ENCODE assay signal across 8 mouse cellular contexts in the genomic region with DNA sequence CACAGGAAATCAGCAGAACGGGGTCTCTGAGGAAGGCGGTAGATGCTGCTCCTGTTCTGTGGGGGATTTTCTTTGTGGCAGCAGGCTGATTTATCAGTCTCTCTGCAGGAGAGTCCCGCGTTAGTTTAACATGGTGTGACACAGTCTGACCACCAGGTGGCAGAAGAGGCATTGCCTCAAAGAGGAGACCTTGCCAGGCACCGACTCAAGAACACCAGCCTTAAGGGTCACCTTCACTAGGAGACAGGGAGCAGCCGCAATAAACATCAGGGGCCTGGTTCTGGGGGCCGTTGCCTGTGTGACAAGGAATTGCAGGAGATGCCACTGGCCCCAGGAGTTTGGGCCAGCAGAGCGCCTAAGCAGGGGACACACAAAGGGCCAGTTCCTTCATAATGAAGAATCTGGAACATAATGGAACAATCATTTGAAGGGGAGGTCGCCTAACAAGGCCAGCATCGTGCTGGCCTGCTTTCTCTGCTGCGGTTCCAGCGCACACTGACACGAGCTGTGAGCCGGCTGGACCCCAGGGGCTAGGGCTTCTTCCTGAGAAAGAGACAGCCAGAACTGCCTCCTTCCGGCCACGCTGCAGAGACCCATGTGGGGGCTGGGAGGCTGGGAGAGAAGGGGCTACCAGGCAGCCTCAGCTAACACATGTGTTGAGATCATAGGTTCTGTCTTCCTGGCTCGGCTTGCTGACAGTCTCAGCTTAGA. TPM values are rescaled to one million over a fixed set of nuclear protein-coding genes. Genes with fewer than 3 reads are reported as not detected.
DNase-seq lines count a peak whose midpoint lies in the region; ATAC-seq and TF ChIP-seq lines count a peak whose summit lies in the region.

No protein-coding gene starts in this region.

- peak overlapping the region; percentile 55 for H3K9ac ChIP-seq in heart, embryonic 12.5 days
- peak overlapping the region; percentile 62 for H3K9ac ChIP-seq in kidney, embryonic 16.5 days (replicated peaks; ENCODE audit: low read length)
- no peak overlapping the region for H3K9ac ChIP-seq in stomach, embryonic 14.5 days (replicated peaks; ENCODE audit: low read depth, low read length)

- H3K79me3 ChIP-seq in C2C12 (ENCODE audit: low read depth) = no peaks in the 10 kb centered on the region

- H3K4me3 ChIP-seq in C2C12 (ENCODE audit: insufficient read depth, poor library complexity, severe bottlenecking) = no peak overlapping the region
- H3K4me3 ChIP-seq in heart, embryonic 12.5 days = no peak overlapping the region
- H3K4me3 ChIP-seq in kidney, embryonic 16.5 days (ENCODE audit: low read length) = no peak overlapping the region
- H3K4me3 ChIP-seq in stomach, embryonic 14.5 days (ENCODE audit: low read depth, low read length) = no peak overlapping the region

- H3K27me3 ChIP-seq in C2C12 (ENCODE audit: control insufficient read depth, insufficient read depth, insufficient read length) = no peaks in the 10 kb centered on the region
- peaks cover 26% of the 10 kb centered on the region for H3K27me3 ChIP-seq in heart, embryonic 12.5 days (replicated peaks)
- H3K27me3 ChIP-seq in kidney, embryonic 16.5 days (ENCODE audit: insufficient read depth, low read length) = no peaks in the 10 kb centered on the region
- H3K27me3 ChIP-seq in stomach, embryonic 14.5 days (ENCODE audit: control insufficient read depth, insufficient read depth, low read length) = no peaks in the 10 kb centered on the region

- WGBS in heart, embryonic 12.5 days = 11% methylated on average over 17 of the region's 17 CpGs
- 12% methylated on average over 17 of the region's 17 CpGs for WGBS in kidney, embryonic 16.5 days
- 16% methylated on average over 17 of the region's 17 CpGs for WGBS in stomach, embryonic 14.5 days

- peak; percentile 92 for DNase-seq in brain, adult 2 months (ENCODE audit: low read depth, low spot score)
- peak; percentile 80 for DNase-seq in liver
- DNase-seq in natural killer cell, adult 2 months (ENCODE audit: low spot score in 2 of 2) = peak; percentile 73 to 82

- peaks cover 11% of the 10 kb centered on the region for H3K4me1 ChIP-seq in heart, embryonic 12.5 days (replicated peaks)
- peaks cover 14% of the 10 kb centered on the region for H3K4me1 ChIP-seq in kidney, embryonic 16.5 days (ENCODE audit: insufficient read depth, low read length)
- H3K4me1 ChIP-seq in stomach, embryonic 14.5 days (ENCODE audit: control insufficient read depth, insufficient read depth, low read length) = peaks cover 12% of the 10 kb centered on the region

- H3K36me3 ChIP-seq in C2C12 (ENCODE audit: control insufficient read depth, insufficient read depth) = no peaks in the 10 kb centered on the region
- no peaks in the 10 kb centered on the region for H3K36me3 ChIP-seq in heart, embryonic 12.5 days
- no peaks in the 10 kb centered on the region for H3K36me3 ChIP-seq in kidney, embryonic 16.5 days (ENCODE audit: insufficient read depth, low read length)
- no peaks in the 10 kb centered on the region for H3K36me3 ChIP-seq in stomach, embryonic 14.5 days (ENCODE audit: control insufficient read depth, insufficient read depth, low read length)

- H3K27ac ChIP-seq in heart, embryonic 12.5 days (ENCODE audit: poor library complexity, severe bottlenecking) = peak overlapping the region; percentile 79
- H3K27ac ChIP-seq in kidney, embryonic 16.5 days (ENCODE audit: low read length) = peak overlapping the region; percentile 90
- H3K27ac ChIP-seq in stomach, embryonic 14.5 days (ENCODE audit: low read length) = peak overlapping the region; percentile 92

- no peak overlapping the region for H3ac ChIP-seq in C2C12 (ENCODE audit: control insufficient read depth, insufficient read length, low read depth)

- ATAC-seq in erythroblast, adult 5-6 weeks (replicated peaks; ENCODE audit: low FRiP score, poor library complexity, severe bottlenecking) = peak; percentile 67
- ATAC-seq in heart, embryonic 12.5 days (ENCODE audit: insufficient number of reproducible peaks, low FRiP score) = peak; percentile 58
- ATAC-seq in kidney, embryonic 16.5 days (ENCODE audit: low FRiP score, low TSS enrichment) = peak; percentile 36
- peak; percentile 62; the same call in 1 of the 2 replicates for ATAC-seq in stomach, embryonic 14.5 days (ENCODE audit: insufficient number of reproducible peaks, insufficient read depth, low FRiP score, low read depth)

- peak; percentile 24 for TF ChIP-seq CTCF in C2C12 (IDR thresholded peaks at IDR 0.05; ENCODE audit: control insufficient read depth, insufficient read depth, insufficient read length)

- H3K79me2 ChIP-seq in C2C12 (ENCODE audit: control insufficient read depth, insufficient read depth) = no peaks in the 10 kb centered on the region

- peak overlapping the region; percentile 44; the same call in 1 of the 2 replicates for H3K4me2 ChIP-seq in heart, embryonic 12.5 days
- H3K4me2 ChIP-seq in kidney, embryonic 16.5 days (replicated peaks; ENCODE audit: low read depth, low read length) = peak overlapping the region; percentile 32; the same call in 1 of the 2 replicates
- H3K4me2 ChIP-seq in stomach, embryonic 14.5 days (replicated peaks; ENCODE audit: low read depth, low read length) = peak overlapping the region; percentile 19; the same call in 1 of the 2 replicates

- no peaks in the 10 kb centered on the region for H3K9me3 ChIP-seq in heart, embryonic 12.5 days (replicated peaks)
- H3K9me3 ChIP-seq in kidney, embryonic 16.5 days (ENCODE audit: low read length) = no peaks in the 10 kb centered on the region
- no peaks in the 10 kb centered on the region for H3K9me3 ChIP-seq in stomach, embryonic 14.5 days (ENCODE audit: control insufficient read depth, low read depth, low read length)

TF ChIP-seq in C2C12, 6 proteins besides CTCF, POLR2A, EP300 and RAD21:
- TF ChIP-seq USF1 (IDR thresholded peaks at IDR 0.05; ENCODE audit: low read depth) (no peak), MAX (IDR thresholded peaks at IDR 0.05) (no peak), CEBPB (IDR thresholded peaks at IDR 0.05; ENCODE audit: low read depth) (no peak), MYOD1 (IDR thresholded peaks at IDR 0.05; ENCODE audit: control insufficient read depth, insufficient read length, low read depth) (no peak), FOSL1 (IDR thresholded peaks at IDR 0.05; ENCODE audit: insufficient read depth, low read length, poor library complexity, severe bottlenecking) (no peak), MYOG (IDR thresholded peaks at IDR 0.05; ENCODE audit: control insufficient read depth, extremely low read depth, insufficient read length) (no peak)
TF ChIP-seq in C2C12: peak in this region for 0.

RNA-seq across cellular contexts. Expression of a gene that starts 8.1 kb away (rescaled TPM):
- not detected for polyA plus RNA-seq in C2C12 (2012; fragmentation: generic; extraction: Trizol)
- total RNA-seq in erythroblast, adult 5-6 weeks (2015; ENCODE audit: low replicate concordance) = not detected in 2 replicates
- total RNA-seq in erythroblast, adult 5-6 weeks (2017; ENCODE audit: low replicate concordance) = not detected in 2 replicates
- polyA plus RNA-seq in heart, embryonic 12.5 days (2016; fragmentation: Nextera tagmentation; extraction: Ambion mirVana) = 0.44 TPM in 1 of 2 replicates, not detected in the other
- not detected in 2 replicates for polyA plus RNA-seq in kidney, embryonic 16.5 days (2015; fragmentation: Nextera tagmentation; extraction: Ambion mirVana)
- not detected in 2 replicates for polyA plus RNA-seq in stomach, embryonic 14.5 days (2014; fragmentation: Nextera tagmentation; extraction: Ambion mirVana)

RNA-seq across cellular contexts. Expression of a gene that starts 27.0 kb away (rescaled TPM):
- 283 TPM for polyA plus RNA-seq in C2C12 (2012; fragmentation: generic; extraction: Trizol)
- 13.0 and 21.9 TPM in 2 replicates for total RNA-seq in erythroblast, adult 5-6 weeks (2015; ENCODE audit: low replicate concordance)
- 69.0 and 110 TPM in 2 replicates for total RNA-seq in erythroblast, adult 5-6 weeks (2017; ENCODE audit: low replicate concordance)
- 229 and 244 TPM in 2 replicates for polyA plus RNA-seq in heart, embryonic 12.5 days (2016; fragmentation: Nextera tagmentation; extraction: Ambion mirVana)
- polyA plus RNA-seq in kidney, embryonic 16.5 days (2015; fragmentation: Nextera tagmentation; extraction: Ambion mirVana) = 262 and 338 TPM in 2 replicates
- polyA plus RNA-seq in stomach, embryonic 14.5 days (2014; fragmentation: Nextera tagmentation; extraction: Ambion mirVana) = 165 and 175 TPM in 2 replicates

RNA-seq across cellular contexts. Expression of a gene that starts 48.6 kb away (rescaled TPM):
- 0.25 TPM for polyA plus RNA-seq in C2C12 (2012; fragmentation: generic; extraction: Trizol)
- not detected in 2 replicates for total RNA-seq in erythroblast, adult 5-6 weeks (2015; ENCODE audit: low replicate concordance)
- total RNA-seq in erythroblast, adult 5-6 weeks (2017; ENCODE audit: low replicate concordance) = not detected in 2 replicates
- 0.48 and 0.70 TPM in 2 replicates for polyA plus RNA-seq in heart, embryonic 12.5 days (2016; fragmentation: Nextera tagmentation; extraction: Ambion mirVana)
- polyA plus RNA-seq in kidney, embryonic 16.5 days (2015; fragmentation: Nextera tagmentation; extraction: Ambion mirVana) = 3.8 and 5.0 TPM in 2 replicates
- 1.3 and 3.6 TPM in 2 replicates for polyA plus RNA-seq in stomach, embryonic 14.5 days (2014; fragmentation: Nextera tagmentation; extraction: Ambion mirVana)
